Mouse (Mus musculus) forebrain, embryonic 12.5 days (tissue): ENCODE measurements around the gene Ttll7. TPM values are rescaled to one million over a fixed set of nuclear protein-coding genes. Genes with fewer than 3 reads are reported as not detected.

Experiments used
- ATAC-seq: fragments of 200-750 bp; cut with Nextera tagmentation; 2 replicates; pipeline ENCODE4 v1.8.0; 2017; ENCODE audit warnings: moderate TSS enrichment; ENCODE audit not compliant: low FRiP score
- H3K27ac ChIP-seq: fragments of 300-500 bp; sonication (generic); 2 replicates; pipeline ENCODE4 v1.5.1; 2016; ENCODE audit warnings: mild to moderate bottlenecking
- H3K27me3 ChIP-seq: fragments of 300-500 bp; sonication (generic); 2 replicates; pipeline ENCODE4 v1.6.1; 2016; ENCODE audit warnings: mild to moderate bottlenecking
- H3K36me3 ChIP-seq: fragments of 300-500 bp; sonication (generic); replicated peaks from 2 replicates; pipeline ENCODE4 v1.6.1; 2016; ENCODE audit warnings: mild to moderate bottlenecking
- H3K4me1 ChIP-seq: fragments of 300-500 bp; sonication (generic); 2 replicates; pipeline ENCODE4 v1.6.1; 2016
- H3K4me2 ChIP-seq: fragments of 300-500 bp; sonication (generic); 2 replicates; pipeline ENCODE4 v1.6.1; 2016; ENCODE audit warnings: mild to moderate bottlenecking, moderate library complexity
- H3K4me3 ChIP-seq: fragments of 300-500 bp; sonication (generic); replicated peaks from 2 replicates; pipeline ENCODE4 v1.5.1; 2016; ENCODE audit warnings: mild to moderate bottlenecking
- H3K9ac ChIP-seq: fragments of 300-500 bp; sonication (generic); 2 replicates; pipeline ENCODE4 v1.6.1; 2016; ENCODE audit warnings: mild to moderate bottlenecking
- H3K9me3 ChIP-seq: fragments of 300-500 bp; sonication (generic); 2 replicates; pipeline ENCODE4 v1.6.1; 2016
- WGBS: fragments of 180-500 bp; shearing (Covaris S2); methylation state at CpG from one replicate; pipeline ENCODE4 v1.1.7; 2016; 5-methylcytosine and 5-hydroxymethylcytosine counted together
- polyA plus RNA-seq: library from polyadenylated mRNA; unstranded; fragments of >200 nt; fragmentation: Nextera tagmentation; extraction: Ambion mirVana; gene quantifications from 2 replicates; pipeline ENCODE4 v1.2.1, GENCODE M21; 2016

Gene Ttll7
- polyA plus RNA-seq, 1 experiment from 2014 or later, result 5.3 TPM

- H3K27me3 ChIP-seq, result no peaks in the 10 kb centered on the region
- 88% methylated on average over 6 of the region's 6 CpGs for WGBS
- no peak overlapping the region for H3K4me2 ChIP-seq
- H3K27ac ChIP-seq, result no peak overlapping the region
- ATAC-seq, result no peak
- H3K4me1 ChIP-seq, result no peaks in the 10 kb centered on the region
- no peaks in the 10 kb centered on the region for H3K9me3 ChIP-seq
- no peaks in the 10 kb centered on the region for H3K36me3 ChIP-seq
- H3K9ac ChIP-seq, result no peak overlapping the region
- no peak overlapping the region for H3K4me3 ChIP-seq
These were observed 164.3 kb downstream of the Ttll7 start for GRCm38 (mm10) chr3:147016506-147016905.

- no peaks in the 10 kb centered on the region for H3K36me3 ChIP-seq
- no peak overlapping the region for H3K4me3 ChIP-seq
- no peak for ATAC-seq
- 75% methylated on average over 5 of the region's 5 CpGs for WGBS
- H3K4me1 ChIP-seq, result no peaks in the 10 kb centered on the region
- 0 out of 2 replicates have a peak, but pooled peaks cover 2% of the 10 kb centered on the region for H3K9me3 ChIP-seq
- no peak overlapping the region for H3K9ac ChIP-seq
- no peak overlapping the region for H3K4me2 ChIP-seq
- H3K27me3 ChIP-seq, result no peaks in the 10 kb centered on the region
- H3K27ac ChIP-seq, result no peak overlapping the region
These were observed 167.3 kb downstream of the Ttll7 start for GRCm38 (mm10) chr3:147019506-147019905.

- H3K9ac ChIP-seq, result no peak overlapping the region
- H3K36me3 ChIP-seq, result no peaks in the 10 kb centered on the region
- H3K4me1 ChIP-seq, result no peaks in the 10 kb centered on the region
- H3K9me3 ChIP-seq, result 0 out of 2 replicates have a peak, but pooled peaks cover 2% of the 10 kb centered on the region
- no peak overlapping the region for H3K4me3 ChIP-seq
- ATAC-seq, result no peak
- H3K4me2 ChIP-seq, result no peak overlapping the region
- H3K27me3 ChIP-seq, result no peaks in the 10 kb centered on the region
- 65% methylated on average over 5 of the region's 5 CpGs for WGBS
- no peak overlapping the region for H3K27ac ChIP-seq
These were observed 174.1 kb downstream of the Ttll7 start for GRCm38 (mm10) chr3:147026248-147026647.

GRCm38 (mm10) chr3:147028382-147028781 is 176.2 kb downstream of the Ttll7 start:
- 0 out of 2 replicates have a peak, but pooled peaks cover 2% of the 10 kb centered on the region for H3K9me3 ChIP-seq
- H3K36me3 ChIP-seq, result no peaks in the 10 kb centered on the region
- H3K4me1 ChIP-seq, result no peaks in the 10 kb centered on the region
- H3K27me3 ChIP-seq, result no peaks in the 10 kb centered on the region
- no peak overlapping the region for H3K9ac ChIP-seq
- WGBS, result 94% methylated on average over 7 of the region's 7 CpGs
- no peak for ATAC-seq
- no peak overlapping the region for H3K4me2 ChIP-seq
- H3K4me3 ChIP-seq, result no peak overlapping the region
- no peak overlapping the region for H3K27ac ChIP-seq

- Histone ChIP-seq H3K9ac (no peak overlapping the region), H3K4me1 (no peaks in the 10 kb centered on the region), H3K9me3 (no peaks in the 10 kb centered on the region), H3K27me3 (no peaks in the 10 kb centered on the region), H3K36me3 (no peaks in the 10 kb centered on the region), H3K4me2 (no peak overlapping the region), H3K27ac (no peak overlapping the region), H3K4me3 (no peak overlapping the region)
- 78% methylated on average over 11 of the region's 11 CpGs for WGBS
- ATAC-seq, result no peak
These were observed 177.6 kb downstream of the Ttll7 start for GRCm38 (mm10) chr3:147029718-147030117.

- no peak overlapping the region for H3K27ac ChIP-seq
- no peak for ATAC-seq
- no peaks in the 10 kb centered on the region for H3K4me1 ChIP-seq
- no peaks in the 10 kb centered on the region for H3K9me3 ChIP-seq
- no peak overlapping the region for H3K4me2 ChIP-seq
- no peak overlapping the region for H3K4me3 ChIP-seq
- no peaks in the 10 kb centered on the region for H3K27me3 ChIP-seq
- 52% methylated on average over 11 of the region's 11 CpGs for WGBS
- H3K36me3 ChIP-seq, result no peaks in the 10 kb centered on the region
- H3K9ac ChIP-seq, result no peak overlapping the region
These were observed 178.2 kb downstream of the Ttll7 start for GRCm38 (mm10) chr3:147030266-147030880.

Other genes starting within 250 kb of the Ttll7 start
- not detected in 2 replicates for gene Dnase2b, start 236.8 kb upstream of the Ttll7 start, polyA plus RNA-seq
- gene 4930503B20Rik, start 201.1 kb upstream of the Ttll7 start, polyA plus RNA-seq, result not detected in 2 replicates
- 0.91 and 1.1 TPM in 2 replicates for gene Samd13, start 166.8 kb upstream of the Ttll7 start, polyA plus RNA-seq
- 92.2 and 103 TPM in 2 replicates for gene Prkacb, start 39.4 kb upstream of the Ttll7 start, polyA plus RNA-seq